Mouse (Mus musculus): ENCODE results near the gene Exosc3. TPM values are rescaled to one million over a fixed set of nuclear protein-coding genes. Genes with fewer than 3 reads are reported as not detected.

Exosc3 gene
- polyA plus RNA-seq, 1 experiment from 2014 or later: 113 TPM

GRCm38 (mm10) chr4:45356653-45357052 lies 14.1 kb upstream of the Exosc3 start:
- ATAC-seq (replicated peaks; ENCODE audit: low FRiP score) (no peak), DNase-seq (ENCODE audit: low spot score) (no peak)
- H3K27me3 ChIP-seq (ENCODE audit: control insufficient read depth, insufficient read depth, low read length): no peaks in the 10 kb centered on the region
- H3K4me3 ChIP-seq (ENCODE audit: low read depth, low read length): no peak overlapping the region
- WGBS: 91% methylated on average over 3 of the region's 3 CpGs
- no peaks in the 10 kb centered on the region for H3K36me3 ChIP-seq (ENCODE audit: control insufficient read depth, insufficient read depth, low read length)
- H3K4me2 ChIP-seq (ENCODE audit: low read depth, low read length, severe bottlenecking): no peak overlapping the region
- H3K27ac ChIP-seq (ENCODE audit: low read depth, low read length): no peak overlapping the region
- no peaks in the 10 kb centered on the region for H3K9me3 ChIP-seq (ENCODE audit: control insufficient read depth, low read length)
- no peak overlapping the region for H3K9ac ChIP-seq (ENCODE audit: low read length)
- H3K4me1 ChIP-seq (replicated peaks; ENCODE audit: control insufficient read depth, insufficient read depth, low read length): no peaks in the 10 kb centered on the region

- H3K36me3 ChIP-seq (ENCODE audit: control insufficient read depth, insufficient read depth, low read length): no peaks in the 10 kb centered on the region; the same call in 1 of the 2 replicates
- peak within 1 kb of the TSS; percentile 78 for H3K4me2 ChIP-seq (ENCODE audit: low read depth, low read length, severe bottlenecking)
- WGBS: 2% methylated on average over 42 of the region's 42 CpGs
- ATAC-seq (replicated peaks; ENCODE audit: low FRiP score) (peak; percentile 95), DNase-seq (ENCODE audit: low spot score) (peak; percentile 97)
- peak within 1 kb of the TSS; percentile 90 for H3K9ac ChIP-seq (ENCODE audit: low read length)
- H3K27ac ChIP-seq (ENCODE audit: low read depth, low read length): peak within 1 kb of the TSS; percentile 83
- H3K9me3 ChIP-seq (ENCODE audit: control insufficient read depth, low read length): no peaks in the 10 kb centered on the region
- H3K27me3 ChIP-seq (ENCODE audit: control insufficient read depth, insufficient read depth, low read length): no peaks in the 10 kb centered on the region
- H3K4me3 ChIP-seq (ENCODE audit: low read depth, low read length): peak within 1 kb of the TSS; percentile 93
- peaks cover 2% of the 10 kb centered on the region; the same call in 1 of the 2 replicates for H3K4me1 ChIP-seq (replicated peaks; ENCODE audit: control insufficient read depth, insufficient read depth, low read length)
Measured at GRCm38 (mm10) chr4:45341669-45342249, 773 bp downstream of the Exosc3 start, which contains the start of gene Dcaf10. Dcaf10 (plus strand) TSS chr4:45342101.

- no peaks in the 10 kb centered on the region; the same call in 1 of the 2 replicates for H3K36me3 ChIP-seq (ENCODE audit: control insufficient read depth, insufficient read depth, low read length)
- H3K9ac ChIP-seq (ENCODE audit: low read length): peak overlapping the region; percentile 90
- 66% methylated on average over 9 of the region's 9 CpGs for WGBS
- peaks cover 2% of the 10 kb centered on the region; the same call in 1 of the 2 replicates for H3K4me1 ChIP-seq (replicated peaks; ENCODE audit: control insufficient read depth, insufficient read depth, low read length)
- no peaks in the 10 kb centered on the region for H3K9me3 ChIP-seq (ENCODE audit: control insufficient read depth, low read length)
- ATAC-seq (replicated peaks; ENCODE audit: low FRiP score): no peak
- DNase-seq (ENCODE audit: low spot score): no peak
- H3K4me2 ChIP-seq (ENCODE audit: low read depth, low read length, severe bottlenecking): peak overlapping the region; percentile 78
- H3K27ac ChIP-seq (ENCODE audit: low read depth, low read length): 0 out of 2 replicates have a peak overlapping the region, but pooled peaks have one; percentile 71
- no peaks in the 10 kb centered on the region for H3K27me3 ChIP-seq (ENCODE audit: control insufficient read depth, insufficient read depth, low read length)
- peak overlapping the region; percentile 93; the same call in 1 of the 2 replicates for H3K4me3 ChIP-seq (ENCODE audit: low read depth, low read length)
Measured at GRCm38 (mm10) chr4:45341226-45341625, 1.3 kb downstream of the Exosc3 start.

GRCm38 (mm10) chr4:45332466-45332865 lies 10.1 kb downstream of the Exosc3 start:
- H3K27ac ChIP-seq (ENCODE audit: low read depth, low read length): no peak overlapping the region
- ATAC-seq (replicated peaks; ENCODE audit: low FRiP score): no peak
- H3K36me3 ChIP-seq (ENCODE audit: control insufficient read depth, insufficient read depth, low read length): no peaks in the 10 kb centered on the region
- H3K4me2 ChIP-seq (ENCODE audit: low read depth, low read length, severe bottlenecking): no peak overlapping the region
- no peak for DNase-seq (ENCODE audit: low spot score)
- H3K4me1 ChIP-seq (replicated peaks; ENCODE audit: control insufficient read depth, insufficient read depth, low read length): no peaks in the 10 kb centered on the region
- H3K9me3 ChIP-seq (ENCODE audit: control insufficient read depth, low read length): no peaks in the 10 kb centered on the region
- 74% methylated on average over 3 of the region's 3 CpGs for WGBS
- no peak overlapping the region for H3K4me3 ChIP-seq (ENCODE audit: low read depth, low read length)
- H3K9ac ChIP-seq (ENCODE audit: low read length): no peak overlapping the region
- H3K27me3 ChIP-seq (ENCODE audit: control insufficient read depth, insufficient read depth, low read length): no peaks in the 10 kb centered on the region; the same call in 1 of the 2 replicates

- DNase-seq (ENCODE audit: low spot score) (no peak), ATAC-seq (replicated peaks; ENCODE audit: low FRiP score) (no peak)
- Histone ChIP-seq H3K27ac (ENCODE audit: low read depth, low read length) (no peak overlapping the region), H3K9me3 (ENCODE audit: control insufficient read depth, low read length) (no peaks in the 10 kb centered on the region), H3K9ac (ENCODE audit: low read length) (no peak overlapping the region), H3K4me2 (ENCODE audit: low read depth, low read length, severe bottlenecking) (no peak overlapping the region), H3K4me1 (replicated peaks; ENCODE audit: control insufficient read depth, insufficient read depth, low read length) (no peaks in the 10 kb centered on the region), H3K4me3 (ENCODE audit: low read depth, low read length) (no peak overlapping the region), H3K36me3 (ENCODE audit: control insufficient read depth, insufficient read depth, low read length) (no peaks in the 10 kb centered on the region), H3K27me3 (ENCODE audit: control insufficient read depth, insufficient read depth, low read length) (no peaks in the 10 kb centered on the region; the same call in 1 of the 2 replicates)
- WGBS: 88% methylated on average over 7 of the region's 7 CpGs
Measured at GRCm38 (mm10) chr4:45331139-45331538, 11.4 kb downstream of the Exosc3 start.

- ATAC-seq (replicated peaks; ENCODE audit: low FRiP score) (peak; percentile 79), DNase-seq (ENCODE audit: low spot score) (peak; percentile 86)
- WGBS: under 1% methylated on average over 56 of the region's 56 CpGs
- H3K9ac ChIP-seq (ENCODE audit: low read length): peak overlapping the region; percentile 87
- H3K4me3 ChIP-seq (ENCODE audit: low read depth, low read length): peak overlapping the region; percentile 94
- peak overlapping the region; percentile 69 for H3K4me2 ChIP-seq (ENCODE audit: low read depth, low read length, severe bottlenecking)
- H3K36me3 ChIP-seq (ENCODE audit: control insufficient read depth, insufficient read depth, low read length): no peaks in the 10 kb centered on the region; the same call in 1 of the 2 replicates
- peak overlapping the region; percentile 60 for H3K27ac ChIP-seq (ENCODE audit: low read depth, low read length)
- H3K27me3 ChIP-seq (ENCODE audit: control insufficient read depth, insufficient read depth, low read length): 0 out of 2 replicates have a peak, but pooled peaks cover 2% of the 10 kb centered on the region
- 0 out of 2 replicates have a peak, but pooled peaks cover 1% of the 10 kb centered on the region for H3K4me1 ChIP-seq (replicated peaks; ENCODE audit: control insufficient read depth, insufficient read depth, low read length)
- no peaks in the 10 kb centered on the region; the same call in 1 of the 2 replicates for H3K9me3 ChIP-seq (ENCODE audit: control insufficient read depth, low read length)
Measured at GRCm38 (mm10) chr4:45320159-45320816, 22.2 kb downstream of the Exosc3 start.

GRCm38 (mm10) chr4:45311056-45311455 lies 31.5 kb downstream of the Exosc3 start:
- no peaks in the 10 kb centered on the region for H3K9me3 ChIP-seq (ENCODE audit: control insufficient read depth, low read length)
- no peaks in the 10 kb centered on the region for H3K4me1 ChIP-seq (replicated peaks; ENCODE audit: control insufficient read depth, insufficient read depth, low read length)
- 95% methylated on average over 2 of the region's 2 CpGs for WGBS
- no peaks in the 10 kb centered on the region; the same call in 1 of the 2 replicates for H3K36me3 ChIP-seq (ENCODE audit: control insufficient read depth, insufficient read depth, low read length)
- DNase-seq (ENCODE audit: low spot score): no peak
- no peak overlapping the region for H3K4me2 ChIP-seq (ENCODE audit: low read depth, low read length, severe bottlenecking)
- no peak overlapping the region for H3K4me3 ChIP-seq (ENCODE audit: low read depth, low read length)
- H3K27me3 ChIP-seq (ENCODE audit: control insufficient read depth, insufficient read depth, low read length): no peaks in the 10 kb centered on the region
- no peak overlapping the region for H3K9ac ChIP-seq (ENCODE audit: low read length)
- H3K27ac ChIP-seq (ENCODE audit: low read depth, low read length): no peak overlapping the region
- no peak for ATAC-seq (replicated peaks; ENCODE audit: low FRiP score)

GRCm38 (mm10) chr4:45308606-45309005 lies 33.9 kb downstream of the Exosc3 start:
- no peak for DNase-seq (ENCODE audit: low spot score)
- no peak overlapping the region for H3K4me3 ChIP-seq (ENCODE audit: low read depth, low read length)
- no peaks in the 10 kb centered on the region for H3K27me3 ChIP-seq (ENCODE audit: control insufficient read depth, insufficient read depth, low read length)
- no peak for ATAC-seq (replicated peaks; ENCODE audit: low FRiP score)
- peaks cover 6% of the 10 kb centered on the region for H3K36me3 ChIP-seq (ENCODE audit: control insufficient read depth, insufficient read depth, low read length)
- no peak overlapping the region for H3K27ac ChIP-seq (ENCODE audit: low read depth, low read length)
- no peaks in the 10 kb centered on the region for H3K4me1 ChIP-seq (replicated peaks; ENCODE audit: control insufficient read depth, insufficient read depth, low read length)
- H3K9me3 ChIP-seq (ENCODE audit: control insufficient read depth, low read length): no peaks in the 10 kb centered on the region
- no peak overlapping the region for H3K9ac ChIP-seq (ENCODE audit: low read length)
- H3K4me2 ChIP-seq (ENCODE audit: low read depth, low read length, severe bottlenecking): no peak overlapping the region
- 85% methylated on average over 6 of the region's 6 CpGs for WGBS

Data from forebrain, embryonic 11.5 days (tissue).